Mouse (Mus musculus) stomach, embryonic 14.5 days (tissue): ENCODE data around the gene Gpr161. TPM values are rescaled to one million over a fixed set of nuclear protein-coding genes. Genes with fewer than 3 reads are reported as not detected.
A peak's percentile ranks its signal among the peaks of the same experiment; 100 is the strongest.

Experiments
- ATAC-seq: fragments of 200-750 bp; cut with Nextera tagmentation; 2 replicates; pipeline ENCODE4 v1.8.0; 2017; ENCODE audit warnings: low read depth, moderate TSS enrichment; ENCODE audit not compliant: insufficient number of reproducible peaks, insufficient read depth, low FRiP score
- H3K27ac ChIP-seq: fragments of 300-500 bp; sonication (generic); 2 replicates; pipeline ENCODE4 v1.5.1; 2014; ENCODE audit warnings: mild to moderate bottlenecking, low read length, moderate library complexity, mixed read lengths
- H3K27me3 ChIP-seq: fragments of 300-500 bp; sonication (generic); 2 replicates; pipeline ENCODE4 v1.6.1; 2014; ENCODE audit warnings: low read length, control low read depth, mixed read lengths; ENCODE audit not compliant: control insufficient read depth, insufficient read depth
- H3K36me3 ChIP-seq: fragments of 300-500 bp; sonication (generic); 2 replicates; pipeline ENCODE4 v1.6.1; 2014; ENCODE audit warnings: mild to moderate bottlenecking, control low read depth, low read length, moderate library complexity, mixed read lengths; ENCODE audit not compliant: control insufficient read depth, insufficient read depth
- H3K4me1 ChIP-seq: fragments of 300-500 bp; sonication (generic); 2 replicates; pipeline ENCODE4 v1.6.1; 2014; ENCODE audit warnings: low read length, control low read depth, mixed read lengths; ENCODE audit not compliant: control insufficient read depth, insufficient read depth
- H3K4me2 ChIP-seq: fragments of 300-500 bp; sonication (generic); replicated peaks from 2 replicates; pipeline ENCODE4 v1.6.1; 2014; ENCODE audit warnings: low read depth, low read length, control low read depth
- H3K4me3 ChIP-seq: fragments of 300-500 bp; sonication (generic); 2 replicates; pipeline ENCODE4 v1.5.1; 2014; ENCODE audit warnings: low read depth, low read length, control low read depth
- H3K9ac ChIP-seq: fragments of 300-500 bp; sonication (generic); replicated peaks from 2 replicates; pipeline ENCODE4 v1.6.1; 2014; ENCODE audit warnings: low read depth, mild to moderate bottlenecking, control low read depth, low read length, moderate library complexity, mixed read lengths
- H3K9me3 ChIP-seq: fragments of 300-500 bp; sonication (generic); 2 replicates; pipeline ENCODE4 v1.6.1; 2016; ENCODE audit warnings: low read depth, low read length, control low read depth; ENCODE audit not compliant: control insufficient read depth
- WGBS: fragments of 180-500 bp; shearing (Covaris S2); extraction: QIAGEN DNeasy Blood & Tissue Kit; methylation state at CpG from one replicate; pipeline ENCODE4 v1.1.7; 2014; 5-methylcytosine and 5-hydroxymethylcytosine counted together
- polyA plus RNA-seq: library from polyadenylated mRNA; unstranded; fragments of >200 nt; fragmentation: Nextera tagmentation; extraction: Ambion mirVana; gene quantifications from 2 replicates; pipeline ENCODE4 v1.2.1, GENCODE M21; 2014

Gene Gpr161
- polyA plus RNA-seq, 1 experiment from 2014 or later, result 2.5 TPM

DNA sequence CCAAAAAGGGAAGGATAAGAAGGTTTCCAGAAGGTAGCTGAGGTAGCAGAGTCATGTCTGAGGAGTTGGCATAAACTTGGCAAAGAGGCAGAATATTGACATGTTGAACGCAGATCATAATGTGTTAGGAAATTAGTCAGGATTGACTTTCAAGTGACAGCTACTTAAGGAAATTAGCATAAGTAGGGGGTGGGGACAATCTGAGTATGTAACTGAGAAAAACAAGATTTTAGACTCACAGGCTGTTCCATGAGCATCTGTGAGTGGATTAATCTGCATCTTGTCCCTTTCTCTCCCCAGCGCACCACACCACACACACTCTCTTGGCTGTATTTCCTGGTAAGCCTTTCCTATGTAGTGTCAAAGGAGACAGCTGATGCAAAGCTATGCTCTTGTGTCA lies 6.0 kb downstream of the Gpr161 start:
- no peak overlapping the region for H3K4me2 ChIP-seq
- ATAC-seq, result no peak
- H3K9me3 ChIP-seq, result no peaks in the 10 kb centered on the region
- H3K27ac ChIP-seq, result no peak overlapping the region
- H3K27me3 ChIP-seq, result no peaks in the 10 kb centered on the region
- peaks cover 4% of the 10 kb centered on the region; the same call in 1 of the 2 replicates for H3K4me1 ChIP-seq
- H3K9ac ChIP-seq, result no peak overlapping the region
- 83% methylated on average over 2 of the region's 2 CpGs for WGBS
- no peak overlapping the region for H3K4me3 ChIP-seq
- H3K36me3 ChIP-seq, result peaks cover 5% of the 10 kb centered on the region

DNA sequence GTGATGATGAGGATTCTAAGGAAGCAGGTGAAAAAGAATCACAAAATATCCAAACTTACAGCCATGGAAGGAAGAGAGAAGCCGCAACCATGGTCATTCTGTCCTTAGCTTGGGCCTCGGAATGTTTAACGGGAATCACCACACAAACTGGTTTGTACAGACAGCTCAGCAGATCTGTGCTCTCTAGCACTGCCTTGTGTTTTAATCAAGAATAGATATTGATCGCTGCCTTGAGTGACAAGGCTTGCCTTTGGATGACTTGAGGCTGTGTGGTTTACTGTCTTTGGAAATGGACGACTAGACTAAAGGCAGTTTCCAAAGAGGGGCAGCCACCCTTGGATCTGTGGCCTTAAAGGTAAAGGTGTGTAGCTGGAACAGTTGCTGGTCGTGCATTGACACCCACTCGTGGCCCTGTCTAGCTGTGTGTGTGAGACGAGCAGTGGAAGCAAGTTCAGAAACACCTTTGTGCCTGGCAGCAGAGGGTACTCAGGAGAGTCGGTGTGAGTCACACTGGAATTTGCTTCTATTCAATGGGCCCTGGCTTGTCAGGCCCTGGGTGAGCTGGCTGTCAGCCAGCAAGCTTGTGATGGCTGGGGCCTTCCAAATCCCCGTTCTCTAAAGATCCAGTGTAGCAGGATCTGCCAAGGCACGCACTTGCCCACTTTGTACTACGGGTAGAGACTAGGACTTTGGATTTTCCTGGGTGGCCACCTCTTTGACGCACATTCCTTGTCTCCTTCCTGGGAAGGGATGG lies 7.0 kb downstream of the Gpr161 start:
- Histone ChIP-seq H3K4me1 (peaks cover 4% of the 10 kb centered on the region; the same call in 1 of the 2 replicates), H3K4me3 (no peak overlapping the region), H3K27me3 (no peaks in the 10 kb centered on the region), H3K27ac (peak overlapping the region; percentile 55; the same call in 1 of the 2 replicates), H3K36me3 (peaks cover 7% of the 10 kb centered on the region), H3K9ac (no peak overlapping the region), H3K4me2 (no peak overlapping the region), H3K9me3 (no peaks in the 10 kb centered on the region)
- ATAC-seq, result peak; percentile 84
- WGBS, result 69% methylated on average over 13 of the region's 13 CpGs

DNA sequence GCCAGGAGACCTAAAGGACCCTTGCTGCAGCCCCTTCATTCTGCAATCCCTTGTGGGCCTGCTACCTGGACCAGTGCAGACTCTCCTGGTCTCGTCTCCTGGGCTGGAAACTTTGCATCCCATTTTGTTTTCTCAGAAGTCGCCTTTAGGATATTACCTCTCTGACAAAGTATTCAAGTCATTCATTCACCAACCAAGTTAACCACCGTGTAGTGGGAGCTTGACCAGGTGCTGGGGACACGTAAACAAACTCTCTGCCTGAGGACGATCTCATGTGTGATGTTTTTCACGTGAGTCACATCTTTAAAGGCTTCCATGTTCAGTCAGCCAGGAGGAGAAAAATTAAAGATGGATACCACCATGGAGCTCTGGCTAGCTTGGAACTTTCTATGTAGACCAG lies 7.6 kb downstream of the Gpr161 start:
- Histone ChIP-seq H3K9ac (no peak overlapping the region), H3K4me2 (no peak overlapping the region), H3K36me3 (peaks cover 7% of the 10 kb centered on the region), H3K9me3 (no peaks in the 10 kb centered on the region), H3K27ac (0 out of 2 replicates have a peak overlapping the region, but pooled peaks have one; percentile 28), H3K27me3 (no peaks in the 10 kb centered on the region), H3K4me3 (no peak overlapping the region), H3K4me1 (peaks cover 4% of the 10 kb centered on the region; the same call in 1 of the 2 replicates)
- 68% methylated on average over 6 of the region's 6 CpGs for WGBS
- no peak for ATAC-seq

DNA sequence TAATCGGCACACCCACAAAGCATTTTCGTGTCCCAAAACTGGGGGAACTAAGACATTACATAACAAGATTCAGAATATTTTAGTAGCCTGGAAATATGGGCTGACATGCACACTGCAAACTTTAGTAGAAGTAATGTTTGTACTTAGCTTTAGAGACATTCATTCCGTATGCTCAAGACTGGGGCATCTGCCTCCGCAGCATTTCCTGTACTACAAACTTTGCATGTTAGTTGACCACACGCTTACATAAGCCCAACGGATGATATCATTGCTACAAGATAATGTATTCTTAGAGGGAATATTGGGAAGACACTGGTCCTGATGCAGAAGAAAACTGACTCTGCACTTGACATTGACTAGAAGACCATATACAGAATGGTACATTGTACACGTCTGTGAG lies 8.8 kb downstream of the Gpr161 start:
- Histone ChIP-seq H3K27ac (no peak overlapping the region), H3K4me3 (no peak overlapping the region), H3K27me3 (no peaks in the 10 kb centered on the region), H3K4me2 (no peak overlapping the region), H3K9me3 (no peaks in the 10 kb centered on the region), H3K36me3 (peaks cover 7% of the 10 kb centered on the region), H3K4me1 (peaks cover 4% of the 10 kb centered on the region; the same call in 1 of the 2 replicates), H3K9ac (no peak overlapping the region)
- 87% methylated on average over 7 of the region's 7 CpGs for WGBS
- ATAC-seq, result no peak

GRCm38 (mm10) chr1:165308180-165308579 lies 12.6 kb downstream of the Gpr161 start:
- no peak overlapping the region for H3K4me2 ChIP-seq
- WGBS, result 80% methylated on average over 11 of the region's 11 CpGs
- no peaks in the 10 kb centered on the region for H3K27me3 ChIP-seq
- no peak overlapping the region for H3K9ac ChIP-seq
- no peak for ATAC-seq
- H3K36me3 ChIP-seq, result peaks cover 12% of the 10 kb centered on the region
- no peaks in the 10 kb centered on the region for H3K9me3 ChIP-seq
- no peak overlapping the region for H3K4me3 ChIP-seq
- H3K27ac ChIP-seq, result no peak overlapping the region
- no peaks in the 10 kb centered on the region for H3K4me1 ChIP-seq

DNA sequence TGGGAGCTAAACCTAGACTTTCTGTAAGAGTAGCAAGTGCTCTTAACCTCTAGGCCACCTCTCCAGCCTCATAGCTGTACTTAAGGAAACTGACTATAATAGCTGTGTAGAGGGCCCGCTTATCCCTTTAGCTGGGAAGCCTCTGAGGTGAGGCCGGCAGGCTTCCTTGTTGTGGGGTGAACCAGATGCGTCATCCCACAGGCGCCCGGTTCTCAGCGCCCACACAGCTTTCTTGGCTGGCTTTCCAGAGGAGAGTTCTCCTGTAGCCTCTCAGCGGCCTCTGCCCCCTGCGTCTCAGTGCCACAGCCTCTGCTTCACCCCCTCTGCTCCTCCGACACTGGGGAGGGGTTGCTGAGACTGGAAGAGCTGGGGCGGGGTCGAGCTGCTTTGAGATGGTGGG lies 20.8 kb downstream of the Gpr161 start:
- WGBS, result 56% methylated on average over 11 of the region's 11 CpGs
- Histone ChIP-seq H3K4me1 (no peaks in the 10 kb centered on the region), H3K4me2 (no peak overlapping the region), H3K4me3 (no peak overlapping the region), H3K27me3 (no peaks in the 10 kb centered on the region), H3K27ac (no peak overlapping the region), H3K36me3 (peaks cover 6% of the 10 kb centered on the region; the same call in 1 of the 2 replicates), H3K9me3 (no peaks in the 10 kb centered on the region), H3K9ac (no peak overlapping the region)
- no peak for ATAC-seq

GRCm38 (mm10) chr1:165320141-165320934 lies 24.7 kb downstream of the Gpr161 start:
- no peak overlapping the region for H3K4me3 ChIP-seq
- peak; percentile 47; the same call in 1 of the 2 replicates for ATAC-seq
- no peaks in the 10 kb centered on the region for H3K4me1 ChIP-seq
- H3K36me3 ChIP-seq, result peaks cover 17% of the 10 kb centered on the region
- no peak overlapping the region for H3K4me2 ChIP-seq
- H3K27ac ChIP-seq, result peak overlapping the region; percentile 45; the same call in 1 of the 2 replicates
- H3K9me3 ChIP-seq, result no peaks in the 10 kb centered on the region
- 29% methylated on average over 10 of the region's 10 CpGs for WGBS
- H3K27me3 ChIP-seq, result no peaks in the 10 kb centered on the region
- no peak overlapping the region; the same call in 1 of the 2 replicates for H3K9ac ChIP-seq

- Histone ChIP-seq H3K9ac (no peak overlapping the region), H3K4me1 (no peaks in the 10 kb centered on the region), H3K27ac (peak overlapping the region; percentile 45; the same call in 1 of the 2 replicates), H3K9me3 (no peaks in the 10 kb centered on the region), H3K27me3 (no peaks in the 10 kb centered on the region), H3K36me3 (peaks cover 17% of the 10 kb centered on the region), H3K4me2 (no peak overlapping the region), H3K4me3 (no peak overlapping the region)
- peak; percentile 38; the same call in 1 of the 2 replicates for ATAC-seq
- WGBS, result 67% methylated on average over 13 of the region's 13 CpGs
These were observed 25.8 kb downstream of the Gpr161 start for GRCm38 (mm10) chr1:165321393-165321861.
